Mouse (Mus musculus): Measurements from ENCODE around the gene Plxnb1.

- TF ChIP-seq CTCF (IDR thresholded peaks at IDR 0.05; ENCODE audit: borderline replicate concordance, extremely low read depth, insufficient read depth, insufficient read length): no peak
- no peak for TF ChIP-seq POLR2A (IDR thresholded peaks at IDR 0.05; ENCODE audit: borderline replicate concordance, extremely low read depth, insufficient read depth, insufficient read length, poor library complexity, severe bottlenecking)
Observed at GRCm38 (mm10) chr9:109057543-109057942, 37.6 kb upstream of the Plxnb1 start.

All from brain, embryonic 14.5 days (tissue).